Mouse (Mus musculus): ENCODE measurements at regions not wholly inside any gene's neighbourhood (a gene's known extent, or its start where the extent isn't known, plus 50 kb on each side); places are given as distances from the start of the nearest gene placed in this dataset.
A peak's percentile ranks its signal among the peaks of the same experiment; 100 is the strongest.

DNA sequence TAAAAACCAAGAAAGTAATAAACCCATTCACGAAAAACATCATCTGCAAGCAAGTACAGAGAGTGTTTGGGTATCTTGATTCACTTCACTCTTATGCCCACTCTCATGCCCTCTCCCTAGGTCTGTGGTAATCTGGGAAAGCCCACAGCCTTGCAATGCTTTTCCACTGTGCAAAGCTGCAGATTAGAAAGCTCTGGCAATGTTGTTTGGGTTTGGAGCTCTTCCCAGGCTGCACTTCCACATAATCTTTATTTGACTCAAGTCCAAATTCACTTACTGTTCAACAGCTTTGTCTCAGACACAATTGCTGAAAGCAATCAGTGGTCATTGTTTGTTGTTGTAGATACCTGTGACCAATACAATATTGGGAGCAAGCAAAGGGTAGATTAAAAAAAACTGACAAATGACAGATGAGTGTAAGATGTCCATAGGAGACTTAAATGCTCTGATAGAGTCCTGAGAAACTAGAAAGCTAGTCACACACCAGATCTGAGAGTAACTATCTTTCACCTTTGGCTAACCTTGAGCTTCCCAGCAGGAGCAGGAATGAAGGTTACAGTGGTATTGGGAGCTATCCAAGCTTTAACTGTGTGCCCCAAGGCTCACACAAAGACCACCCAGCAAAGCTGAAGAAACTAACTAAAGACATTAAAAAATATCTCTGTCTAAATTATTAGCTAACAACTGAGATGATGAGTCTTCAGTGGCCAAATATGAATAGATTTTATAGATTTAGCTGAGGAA is 325.7 kb upstream of the Klf12 start:
- DNase-seq (ENCODE audit: low spot score in 2 of 2), result no peak

DNA sequence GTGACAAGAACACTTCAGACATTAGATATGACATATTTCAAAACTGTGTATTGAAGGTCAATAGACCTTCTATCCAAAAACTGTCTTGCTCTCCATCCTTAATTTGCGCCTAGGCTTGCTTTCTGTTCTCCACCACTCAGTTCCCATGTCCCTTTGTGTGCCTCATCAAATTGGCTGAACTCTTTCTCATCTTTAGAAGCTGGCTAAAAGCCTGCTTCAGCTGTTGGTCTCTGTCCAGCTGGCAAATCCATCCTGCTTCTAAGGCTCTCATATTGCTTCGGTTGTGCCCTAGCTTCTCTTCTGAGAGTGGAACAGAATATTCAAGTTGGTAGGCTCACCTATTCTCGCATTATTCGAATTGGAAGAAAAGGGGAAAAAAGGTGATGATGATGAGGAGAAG is 322.6 kb upstream of the Klf12 start:
- DNase-seq (ENCODE audit: low spot score in 2 of 2), result no peak

DNA sequence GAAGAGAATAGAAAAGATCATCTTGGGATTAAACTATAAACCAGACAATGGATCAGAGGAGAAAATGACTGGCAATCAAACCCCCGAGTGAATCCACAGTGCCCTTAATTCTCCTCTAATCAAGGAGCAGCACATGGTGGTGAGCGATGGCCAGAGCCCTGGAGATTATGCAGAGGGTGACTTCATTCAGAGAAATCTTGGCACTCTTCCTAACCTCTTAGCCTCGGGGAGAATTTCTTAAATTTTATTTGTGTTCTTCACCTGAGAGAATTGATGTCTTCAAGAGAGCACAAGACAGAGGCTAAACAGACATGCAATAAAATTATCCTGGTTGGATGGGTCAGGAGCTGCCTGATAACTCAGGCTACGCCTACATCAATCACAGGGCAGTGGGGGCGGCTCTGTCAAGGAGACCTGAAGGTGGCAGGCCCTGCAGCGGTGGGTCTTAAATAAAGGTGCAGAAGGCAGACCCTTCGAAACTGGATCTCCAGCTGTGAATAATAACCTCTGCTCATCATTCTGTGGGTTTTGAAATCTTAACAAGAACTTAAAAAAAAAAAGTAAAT is 316.5 kb upstream of the Klf12 start:
- no peak for DNase-seq (ENCODE audit: low spot score in 2 of 2)

DNA sequence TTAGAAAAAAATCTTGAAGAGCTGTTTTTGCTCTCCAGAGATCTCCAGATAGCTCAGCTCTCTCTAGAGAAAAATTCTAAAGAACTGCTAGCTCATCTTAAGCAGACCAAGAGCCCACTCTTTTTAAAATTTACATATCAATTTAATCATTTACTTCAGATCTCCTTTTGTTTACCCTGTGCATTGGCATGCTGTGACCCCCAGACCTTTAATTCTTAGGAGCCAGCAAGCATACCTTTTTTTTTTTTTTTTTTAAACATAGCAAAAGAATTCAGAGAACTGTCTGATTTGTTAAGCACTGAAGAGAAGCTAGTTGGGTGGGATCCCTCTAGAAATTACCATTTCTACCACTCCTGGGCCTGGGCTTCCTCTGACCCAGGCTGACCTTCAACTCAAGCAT is 285.5 kb upstream of the Klf12 start:
- DNase-seq (ENCODE audit: low spot score in 2 of 2), result no peak

DNA sequence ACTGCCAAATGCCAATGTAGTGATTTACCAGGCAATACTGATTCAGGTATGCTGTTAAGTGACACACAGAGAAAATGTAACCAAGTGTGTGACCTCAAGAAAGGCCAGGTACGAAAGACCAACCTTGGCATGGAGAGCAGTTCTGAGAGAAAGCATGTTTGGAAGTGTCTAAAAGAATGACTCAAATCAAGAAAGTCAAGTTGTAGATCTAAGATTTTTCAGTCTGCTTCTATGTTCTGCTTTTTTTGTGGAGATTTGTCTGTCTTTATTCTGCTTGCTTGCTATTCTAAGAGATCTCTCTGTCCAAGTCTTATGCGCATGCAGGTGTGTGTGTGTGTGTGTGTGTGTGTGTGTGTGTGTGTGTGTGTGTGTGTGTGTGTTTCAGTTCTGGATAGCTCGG is 277.4 kb upstream of the Klf12 start:
- DNase-seq (ENCODE audit: low spot score in 2 of 2), result no peak

DNA sequence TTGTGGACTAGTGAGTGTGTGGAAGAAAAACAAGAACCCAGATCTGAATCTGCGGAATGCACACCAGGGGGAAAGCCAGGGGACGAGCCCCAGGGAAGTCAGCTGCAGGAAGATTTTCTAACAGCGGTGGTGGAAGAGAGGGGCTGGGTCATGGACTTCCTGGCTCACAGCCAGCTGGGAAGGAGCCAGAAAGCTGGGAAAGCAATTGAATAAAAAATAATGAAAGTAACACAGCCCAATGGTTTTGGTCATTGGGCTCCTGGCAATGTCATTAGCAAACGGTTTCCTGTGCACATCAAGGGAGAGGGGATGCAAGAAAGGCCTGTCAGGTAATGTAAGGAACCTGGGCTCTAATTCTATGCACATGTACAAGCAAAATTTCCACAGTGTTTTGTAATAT is 273.9 kb upstream of the Klf12 start:
- DNase-seq (ENCODE audit: low spot score in 2 of 2), result no peak

DNA sequence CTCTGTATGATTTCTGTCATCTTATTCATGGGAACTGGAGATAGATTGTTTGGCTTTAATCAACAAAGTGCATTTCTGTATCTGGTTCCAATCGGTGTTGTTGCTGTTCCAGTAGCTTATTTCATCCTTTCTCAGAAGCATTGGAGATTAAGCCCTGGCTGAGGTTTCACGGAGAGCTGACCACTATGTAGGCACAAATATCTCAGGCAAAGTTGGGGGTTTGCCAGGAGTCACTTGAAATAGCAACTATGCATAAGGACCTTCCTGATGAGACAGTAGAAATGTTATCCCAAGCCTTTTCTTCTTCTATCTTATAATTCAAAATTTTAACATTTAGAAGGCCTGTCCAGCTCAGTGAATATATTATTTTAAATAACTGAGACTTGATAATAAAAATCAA is 268.0 kb upstream of the Klf12 start:
- no peak for DNase-seq (ENCODE audit: low spot score in 2 of 2)

DNA sequence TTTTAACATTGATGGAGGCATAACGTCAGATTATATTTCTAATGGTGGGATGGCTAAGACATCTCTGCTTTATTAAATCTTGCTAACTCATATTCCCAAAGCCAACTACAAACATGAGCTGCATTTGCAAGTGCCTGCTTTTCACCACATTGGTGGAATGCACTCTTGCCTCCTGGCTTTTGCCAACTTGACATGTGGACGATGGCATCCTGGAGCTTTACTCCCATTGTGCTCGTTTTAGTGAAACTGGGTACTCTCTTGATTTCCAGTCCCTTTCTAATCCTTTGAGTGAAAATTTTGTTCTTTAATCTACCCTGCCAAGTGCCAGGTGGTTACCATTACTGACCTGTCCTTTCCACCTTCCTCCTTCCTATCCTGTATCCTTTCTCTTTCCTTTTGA is 265.8 kb upstream of the Klf12 start:
- no peak for DNase-seq (ENCODE audit: low spot score in 2 of 2)

DNA sequence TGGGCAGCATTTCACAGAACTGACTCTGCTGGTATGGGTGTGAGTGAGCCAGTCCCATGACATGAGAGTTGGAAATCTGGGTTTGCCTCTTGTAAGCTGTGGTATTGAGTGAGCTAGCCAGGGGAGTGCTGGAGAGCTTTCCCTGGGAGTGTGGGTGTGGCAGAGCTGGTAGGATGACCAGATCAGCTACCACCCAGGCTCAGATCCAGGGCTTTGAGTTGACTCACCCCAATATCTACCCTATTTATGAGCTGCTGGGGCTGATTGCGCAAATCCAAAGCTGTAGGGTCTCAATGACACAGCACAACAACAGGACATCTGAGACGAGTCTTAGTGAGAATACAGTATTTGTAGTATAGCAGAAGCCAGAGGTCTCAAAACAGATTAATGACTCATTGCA is 245.7 kb upstream of the Klf12 start:
- DNase-seq (ENCODE audit: low spot score in 2 of 2), result no peak

DNA sequence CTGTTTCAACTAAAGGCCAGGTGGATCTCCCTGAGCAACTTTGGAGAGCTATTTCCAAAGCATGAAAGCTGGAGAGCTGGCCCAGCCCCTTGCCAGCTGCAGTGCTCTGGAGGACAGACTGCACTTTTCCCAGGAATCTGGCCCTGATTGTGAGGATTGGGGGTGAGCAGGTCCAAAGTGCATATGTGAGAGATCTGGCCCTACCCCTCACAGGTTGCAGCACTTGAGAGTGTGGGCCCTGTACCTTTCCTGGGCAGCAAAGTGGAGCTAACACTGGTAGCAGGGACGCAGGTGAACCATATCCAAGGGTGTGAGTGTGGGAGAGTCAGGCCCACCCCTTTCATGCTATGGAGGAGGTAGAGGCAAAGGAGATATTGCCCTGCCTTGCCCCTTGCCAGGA is 245.3 kb upstream of the Klf12 start:
- DNase-seq (ENCODE audit: low spot score in 2 of 2), result no peak

DNA sequence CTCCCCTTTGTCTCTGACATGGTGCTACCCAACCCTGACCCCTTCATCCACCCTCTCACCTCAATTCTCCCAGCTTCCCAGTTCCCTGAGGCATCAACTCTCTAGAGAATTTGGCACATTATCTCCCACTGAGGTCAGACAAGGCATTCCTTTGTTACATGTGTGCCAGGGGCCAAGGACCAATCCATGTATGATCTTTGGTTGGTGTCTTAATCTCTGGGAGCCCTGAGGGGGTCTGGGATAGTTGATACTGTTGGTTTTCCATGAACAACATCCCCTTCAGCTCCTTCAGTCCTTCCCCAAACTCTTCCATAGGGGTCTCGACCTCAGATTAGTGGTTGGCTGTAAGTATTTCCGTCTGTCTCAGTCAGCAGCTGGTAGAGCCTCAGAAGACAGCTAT is 224.9 kb upstream of the Klf12 start:
- DNase-seq (ENCODE audit: low spot score in 2 of 2), result no peak

DNA sequence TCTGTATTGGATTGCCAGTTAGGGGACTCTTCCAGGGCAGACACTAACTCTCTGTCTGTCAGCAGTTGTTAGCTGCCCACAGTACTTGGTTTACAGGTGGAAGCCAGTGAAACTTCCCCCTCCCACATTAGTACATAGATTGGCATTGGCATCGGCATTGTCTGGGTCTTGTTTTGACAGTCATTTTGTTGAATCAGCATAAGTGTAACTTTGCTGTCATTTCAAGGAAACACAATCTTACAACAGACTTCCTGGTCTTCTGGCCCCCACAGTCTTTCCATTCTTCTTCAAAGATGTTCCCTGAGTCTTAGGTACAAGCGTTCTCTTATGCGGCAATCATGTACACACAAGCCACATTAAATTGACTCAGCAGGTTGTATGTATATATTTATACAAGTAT is 223.6 kb upstream of the Klf12 start:
- DNase-seq (ENCODE audit: low spot score in 2 of 2), result no peak

DNA sequence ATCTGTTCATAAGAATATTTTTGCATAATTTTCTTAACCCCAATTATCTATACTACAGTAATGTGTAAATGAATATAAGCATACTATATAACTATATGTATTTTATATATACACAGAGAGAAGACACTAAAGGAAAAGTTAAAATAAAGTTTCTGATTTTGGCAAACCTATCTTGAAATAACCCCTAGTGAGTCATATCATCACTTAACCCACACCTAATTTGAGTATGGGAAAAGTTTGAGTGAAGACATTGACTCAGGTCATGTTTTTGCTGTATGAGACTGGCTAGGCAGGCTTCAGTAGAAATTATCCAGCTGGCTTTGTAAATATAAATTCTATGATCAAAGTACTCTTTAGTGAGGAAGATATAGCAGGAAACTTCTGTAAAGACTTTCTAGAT is 223.1 kb upstream of the Klf12 start:
- no peak for DNase-seq (ENCODE audit: low spot score in 2 of 2)

DNA sequence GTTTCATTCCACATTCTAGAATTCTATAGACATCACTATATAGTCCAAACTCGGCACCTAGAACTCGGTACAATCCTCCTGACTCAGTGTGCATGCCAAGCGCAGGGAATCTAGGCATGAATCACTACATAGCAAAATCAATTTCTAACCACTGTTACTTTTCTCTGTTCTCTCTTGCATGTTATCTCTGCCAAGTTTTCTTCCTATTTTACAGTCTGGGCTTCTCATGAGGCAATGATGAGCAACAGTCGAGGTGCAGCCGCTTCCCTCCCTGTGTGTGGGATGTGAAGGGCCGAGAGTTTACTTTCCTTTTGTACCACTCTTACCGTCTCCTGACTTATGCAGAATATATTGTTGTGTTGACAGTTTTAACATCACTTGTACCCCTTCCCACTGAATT is 204.4 kb upstream of the Klf12 start:
- no peak for DNase-seq (ENCODE audit: low spot score in 2 of 2)

DNA sequence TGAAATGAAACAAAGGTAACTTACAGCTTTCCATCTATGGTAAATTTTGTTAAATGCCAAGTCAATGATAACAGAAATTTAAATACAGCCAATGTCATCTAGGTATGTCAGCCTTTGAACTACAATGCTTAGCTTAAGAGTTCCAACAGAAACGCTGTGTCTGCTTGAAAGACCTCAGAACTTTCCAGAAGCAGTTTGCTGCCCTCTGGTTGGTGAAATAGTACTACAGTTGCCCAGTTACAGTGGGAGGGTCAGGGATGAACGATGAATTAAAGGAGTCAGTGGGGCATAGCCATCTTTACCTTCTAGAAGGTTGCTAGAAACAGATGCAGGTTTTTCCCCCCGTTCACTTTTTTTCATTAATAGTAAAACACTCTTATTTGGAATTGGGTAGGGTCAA is 201.0 kb upstream of the Klf12 start:
- DNase-seq (ENCODE audit: low spot score in 2 of 2), result no peak

DNA sequence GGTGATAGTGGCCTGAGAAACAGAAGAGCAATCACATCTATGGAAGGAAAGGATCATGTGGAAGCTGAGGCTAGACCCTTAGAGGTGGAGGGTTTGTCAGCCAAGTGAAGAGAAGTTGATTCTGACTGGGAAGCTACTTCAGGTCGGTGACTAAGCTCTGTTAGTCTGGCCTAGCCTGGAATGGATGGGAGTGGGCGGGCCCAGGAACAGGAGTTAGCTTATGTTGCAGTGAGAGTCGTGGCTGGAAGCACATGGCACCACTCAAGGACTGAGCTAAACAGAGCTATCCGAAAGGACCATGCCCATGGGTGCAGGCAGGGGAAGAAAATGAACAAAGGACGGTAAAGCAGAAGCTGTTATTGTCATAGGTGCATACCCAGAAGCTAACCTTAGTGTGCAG is 199.6 kb upstream of the Klf12 start:
- DNase-seq (ENCODE audit: low spot score in 2 of 2), result no peak

DNA sequence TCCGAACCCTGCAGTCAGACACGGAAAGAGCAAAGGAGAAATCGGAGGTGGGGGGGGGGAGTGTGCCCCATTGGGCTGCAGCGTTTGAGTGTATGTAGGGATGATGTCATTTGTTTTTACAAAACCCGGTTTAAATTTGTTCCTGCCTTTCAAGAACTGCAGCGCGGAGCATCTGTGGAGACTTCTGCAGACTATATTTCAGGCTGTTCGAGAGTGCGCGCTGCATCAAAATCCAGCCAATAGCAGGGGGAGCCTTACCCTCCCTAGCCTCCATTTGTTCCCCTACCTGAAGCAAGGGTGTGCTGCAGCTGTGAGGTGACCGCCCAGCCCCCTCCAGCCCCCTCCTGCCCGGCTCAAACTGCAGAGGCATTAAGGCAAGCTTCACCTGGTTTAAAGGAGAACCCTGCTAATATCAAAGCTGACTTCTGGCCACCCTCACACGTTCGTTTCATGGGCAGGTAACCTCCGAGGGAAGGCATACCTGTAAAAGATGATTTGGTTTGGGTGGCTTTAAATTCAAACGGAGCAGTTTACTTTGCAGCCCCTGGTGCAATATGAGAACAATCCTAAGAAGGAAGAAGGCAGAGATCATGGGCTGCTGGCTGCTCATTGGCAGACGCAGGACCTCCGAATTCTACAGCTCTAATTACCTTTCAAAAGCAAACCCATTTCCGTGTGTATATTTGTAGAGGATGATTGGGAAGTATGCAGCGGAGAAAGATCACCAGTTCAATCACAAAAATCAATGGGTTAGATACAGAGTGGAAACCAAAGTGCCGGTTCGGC is 193.3 kb upstream of the Klf12 start:
- peak in 1 of 2 experiments; percentile 47 for DNase-seq (ENCODE audit: low spot score in 2 of 2)

DNA sequence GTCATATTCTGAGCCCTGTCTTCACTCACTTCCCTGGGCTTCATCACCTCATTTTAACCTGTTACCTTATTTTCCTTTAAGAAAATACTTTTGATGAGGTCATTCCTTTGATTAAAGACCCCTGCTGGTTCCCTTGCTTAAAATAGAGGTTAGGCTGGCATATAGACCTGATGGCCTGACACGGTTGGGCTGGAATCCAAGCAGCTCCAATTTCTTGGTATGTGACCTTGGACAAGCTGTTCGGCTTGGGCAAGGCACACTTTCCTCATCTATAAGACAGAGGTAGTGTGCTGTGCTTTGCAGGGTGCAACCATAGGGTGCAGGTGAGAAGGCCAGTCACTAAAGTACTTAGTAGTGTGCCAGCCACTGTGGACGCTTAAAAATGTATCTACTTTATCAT is 183.8 kb upstream of the Klf12 start:
- no peak for DNase-seq (ENCODE audit: low spot score in 2 of 2)

DNA sequence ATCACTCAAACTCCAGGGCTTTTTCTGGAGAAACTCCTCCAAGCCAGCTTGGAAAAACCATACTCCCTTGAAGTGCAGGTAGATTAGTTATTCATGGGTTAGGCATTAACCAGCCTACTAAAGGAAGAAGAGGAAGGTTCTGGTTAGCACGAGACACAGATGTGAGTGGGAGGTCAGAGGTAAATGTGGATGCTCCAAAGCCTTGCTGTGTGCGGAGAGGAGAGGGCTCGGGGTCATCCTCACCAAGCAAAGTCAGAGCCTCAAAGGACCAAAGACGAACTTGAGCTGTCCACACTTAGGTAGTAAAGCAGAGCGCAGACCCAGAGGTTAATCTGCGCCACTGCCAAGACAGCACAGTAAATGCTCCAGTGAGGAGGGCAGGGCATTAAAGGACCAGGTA is 177.8 kb upstream of the Klf12 start:
- no peak for DNase-seq (ENCODE audit: low spot score in 2 of 2)

DNA sequence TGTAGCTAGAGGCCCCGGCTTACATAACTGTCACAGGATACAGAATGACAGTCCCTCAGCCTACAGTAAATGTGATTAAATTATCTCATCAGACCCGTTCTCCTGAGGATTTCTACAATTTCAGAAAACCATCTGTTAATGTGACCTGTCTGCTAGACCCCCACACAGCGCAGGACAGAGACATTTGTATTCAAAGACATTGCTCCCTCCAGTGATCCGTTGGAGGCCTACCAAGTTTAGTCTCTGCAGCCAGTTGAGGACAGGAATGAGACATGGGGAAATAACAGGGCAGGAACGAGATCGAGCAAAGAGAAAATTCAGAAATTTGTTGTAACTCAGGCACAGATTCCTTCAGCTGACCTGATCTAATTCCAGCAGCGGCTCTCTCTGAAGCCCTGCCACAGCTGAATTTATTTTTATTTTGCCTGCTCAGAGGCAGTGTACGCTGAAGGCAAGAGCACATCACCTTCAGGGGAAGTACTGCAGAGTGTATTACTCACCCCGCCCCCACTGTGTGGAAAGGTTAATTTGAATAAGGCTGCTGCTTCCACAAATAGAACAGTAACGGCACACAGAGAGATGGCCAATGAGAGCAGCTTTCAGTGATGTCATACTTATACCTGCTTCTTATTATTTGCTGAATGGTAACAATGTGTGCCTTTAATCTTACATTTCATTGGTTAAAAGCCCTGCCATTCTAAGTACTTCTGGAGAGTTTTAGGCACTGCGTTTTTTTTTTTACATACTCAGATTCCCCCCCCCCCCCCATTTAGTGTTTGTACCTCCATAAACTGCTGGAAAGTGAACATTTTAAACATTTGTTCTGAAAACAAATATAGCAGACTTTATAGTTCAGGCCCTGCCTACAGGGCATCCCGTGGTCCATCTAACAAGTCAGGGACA is 176.9 kb upstream of the Klf12 start:
- DNase-seq (ENCODE audit: low spot score in 2 of 2), result peak; percentile 60 to 84

DNA sequence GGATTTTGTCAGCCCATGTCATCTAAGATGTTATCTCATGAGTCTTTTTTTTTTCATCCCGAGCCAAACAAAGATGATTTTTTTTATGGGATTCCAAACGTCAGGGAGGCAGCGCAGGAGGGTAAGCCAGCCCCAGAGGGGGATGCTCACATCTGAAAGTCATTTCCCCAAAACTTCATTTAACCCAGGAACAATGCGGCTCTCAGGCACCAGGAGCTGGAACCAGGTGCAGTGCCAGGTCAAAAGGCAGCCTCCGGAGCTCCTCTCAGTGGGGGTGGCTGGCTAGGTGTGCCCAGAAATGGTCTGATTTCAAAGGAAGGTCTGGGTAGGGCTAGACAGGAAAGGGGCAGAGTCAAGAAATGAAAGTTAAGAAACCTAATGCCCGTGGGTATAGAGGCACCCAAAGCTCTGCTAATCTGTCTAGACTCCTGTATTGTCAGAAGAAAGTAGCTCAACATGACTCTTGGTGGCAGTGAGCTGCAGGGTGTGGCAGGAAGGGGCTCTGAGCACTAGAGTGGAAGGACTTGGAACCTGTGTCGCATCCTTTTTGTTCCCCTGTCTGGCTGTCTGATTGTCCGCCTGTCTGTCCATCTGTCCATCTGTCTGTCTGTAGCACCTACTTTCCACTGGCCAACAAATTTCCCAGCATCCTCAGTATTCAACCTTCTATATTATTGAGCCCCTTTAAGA is 175.3 kb upstream of the Klf12 start:
- DNase-seq (ENCODE audit: low spot score in 2 of 2), result no peak
